Mouse (Mus musculus) 416B (cell line): ENCODE measurements at regions not wholly inside any gene's neighbourhood (a gene's known extent, or its start where the extent isn't known, plus 50 kb on each side); places are given as distances from the start of the nearest gene placed in this dataset.

Source experiments
- DNase-seq: peaks from one replicate; pipeline ENCODE4 v3.0.0; 2011; ENCODE audit warnings: low read depth

DNA sequence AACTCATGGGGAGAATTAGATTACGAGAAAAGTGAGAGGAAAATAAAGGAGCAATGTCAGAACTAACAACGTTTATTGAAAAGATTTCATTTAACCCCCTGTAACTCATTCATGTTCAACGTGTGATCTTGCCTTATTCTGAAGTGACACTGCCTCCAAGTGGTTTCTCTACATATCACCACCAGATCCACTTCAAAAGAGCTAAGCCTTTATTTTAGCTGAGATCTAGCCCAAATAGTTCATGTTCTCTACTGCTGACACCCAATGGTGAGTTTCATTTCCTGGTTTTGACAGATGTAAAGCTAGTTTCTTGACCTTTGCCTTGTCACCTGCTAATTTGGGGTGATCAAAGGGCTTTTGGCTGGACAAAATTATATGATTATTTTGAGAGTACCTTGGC lies 215.3 kb downstream of the 4932411N23Rik start:
- DNase-seq = peak; percentile 49
